Mouse (Mus musculus) thymus, postnatal 36 days (tissue): ENCODE results near the gene Mrvi1.
"Not testable (repeated sequence)": the region's sequence is repeated elsewhere in the genome, so short reads cannot be mapped to it uniquely, and the experiment has no call there.

Experiments
- DNase-seq, 2 experiments: peaks; one replicate each; pipeline ENCODE4 v3.0.0; 2022; ENCODE audit warnings: mixed read lengths in 2 of 2

The Mrvi1 gene

GRCm38 (mm10) chr7:110935815-110936762, 46.2 kb downstream of the Mrvi1 start:
- no peak for DNase-seq

- DNase-seq = no peak
Observed at GRCm38 (mm10) chr7:110933999-110934398, 48.3 kb downstream of the Mrvi1 start.

- DNase-seq = no peak
Observed at GRCm38 (mm10) chr7:110933329-110933728, 48.9 kb downstream of the Mrvi1 start.

- peak; percentile 27 to 31 for DNase-seq
Observed at GRCm38 (mm10) chr7:110930118-110930854, 52.0 kb downstream of the Mrvi1 start.

- no peak for DNase-seq
Observed at GRCm38 (mm10) chr7:110926562-110926961, 55.7 kb downstream of the Mrvi1 start.

- DNase-seq = no peak
Observed at GRCm38 (mm10) chr7:110920331-110921261, 61.7 kb downstream of the Mrvi1 start.

- DNase-seq = peak; percentile 61 to 65
Observed at GRCm38 (mm10) chr7:110919721-110920120, 62.5 kb downstream of the Mrvi1 start.

GRCm38 (mm10) chr7:110915913-110916312, 66.3 kb downstream of the Mrvi1 start:
- no peak for DNase-seq

GRCm38 (mm10) chr7:110914531-110914930, 67.7 kb downstream of the Mrvi1 start:
- no peak for DNase-seq

- no peak for DNase-seq
Observed at GRCm38 (mm10) chr7:110913754-110914153, 68.5 kb downstream of the Mrvi1 start.

GRCm38 (mm10) chr7:110908209-110909144, 73.8 kb downstream of the Mrvi1 start:
- no peak for DNase-seq

- DNase-seq = no peak
Observed at GRCm38 (mm10) chr7:110906566-110906965, 75.7 kb downstream of the Mrvi1 start.

- no peak for DNase-seq
Observed at GRCm38 (mm10) chr7:110903226-110903625, 79.0 kb downstream of the Mrvi1 start.

GRCm38 (mm10) chr7:110897202-110897601, 85.1 kb downstream of the Mrvi1 start:
- no peak for DNase-seq

GRCm38 (mm10) chr7:110896453-110896852, 85.8 kb downstream of the Mrvi1 start:
- DNase-seq = no peak

- DNase-seq = not testable (repeated sequence)
Observed at GRCm38 (mm10) chr7:110895772-110896171, 86.5 kb downstream of the Mrvi1 start.

GRCm38 (mm10) chr7:110894673-110895072, 87.6 kb downstream of the Mrvi1 start:
- DNase-seq = no peak

- no peak for DNase-seq
Observed at GRCm38 (mm10) chr7:110893943-110894610, 88.2 kb downstream of the Mrvi1 start.

GRCm38 (mm10) chr7:110891501-110891986, 90.7 kb downstream of the Mrvi1 start:
- no peak for DNase-seq

- no peak for DNase-seq
Observed at GRCm38 (mm10) chr7:110881746-110882333, 100.4 kb downstream of the Mrvi1 start.
